Mouse (Mus musculus) monocyte, adult 2 months (primary cell): ENCODE results near the gene Ccr4.

ENCODE experiments used
- DNase-seq, 2 experiments: peaks; one replicate each; pipeline ENCODE4 v3.0.0; 2022; ENCODE audit warnings: low spot score in 2 of 2, low read depth in 1 of 2

The Ccr4 gene

DNA sequence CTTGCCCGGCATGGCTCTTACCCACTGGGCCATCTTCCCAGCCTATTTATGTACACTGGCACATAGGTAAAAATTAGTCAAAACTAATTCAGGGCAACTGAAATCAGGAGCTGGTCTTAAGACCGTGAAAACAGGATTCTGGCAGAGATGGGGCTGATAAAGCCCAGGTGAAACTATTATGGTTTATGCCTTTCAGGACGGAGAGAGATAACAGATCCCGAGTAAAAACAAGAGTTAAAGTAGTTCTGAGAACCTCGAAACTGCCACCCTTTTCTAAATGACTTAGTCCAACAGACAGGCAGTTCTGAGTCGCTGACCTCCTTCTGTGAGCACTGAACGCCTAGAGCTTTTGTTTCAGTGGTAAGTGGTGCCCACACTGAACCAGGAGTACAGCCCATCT, 32.8 kb downstream of the Ccr4 start:
- DNase-seq: no peak

DNA sequence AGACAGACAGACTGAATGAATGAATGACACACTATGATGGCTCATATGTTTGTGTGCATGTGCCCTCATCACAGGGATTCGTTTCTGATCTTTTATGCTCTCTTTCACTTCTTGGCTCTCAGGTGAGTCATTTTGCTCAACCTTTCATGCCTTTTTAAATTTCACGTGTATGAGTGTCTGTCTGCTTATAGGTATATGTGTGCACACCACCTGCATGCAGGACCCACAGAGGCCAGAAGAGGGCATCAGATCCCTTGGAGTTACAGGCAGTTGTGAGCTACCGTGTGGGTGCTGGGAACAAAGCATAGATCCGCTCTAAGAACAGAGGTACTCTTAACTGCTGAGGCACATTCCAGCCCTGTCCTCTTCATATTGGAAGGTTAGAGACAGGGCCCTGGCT, 36.0 kb downstream of the Ccr4 start:
- DNase-seq: no peak

DNA sequence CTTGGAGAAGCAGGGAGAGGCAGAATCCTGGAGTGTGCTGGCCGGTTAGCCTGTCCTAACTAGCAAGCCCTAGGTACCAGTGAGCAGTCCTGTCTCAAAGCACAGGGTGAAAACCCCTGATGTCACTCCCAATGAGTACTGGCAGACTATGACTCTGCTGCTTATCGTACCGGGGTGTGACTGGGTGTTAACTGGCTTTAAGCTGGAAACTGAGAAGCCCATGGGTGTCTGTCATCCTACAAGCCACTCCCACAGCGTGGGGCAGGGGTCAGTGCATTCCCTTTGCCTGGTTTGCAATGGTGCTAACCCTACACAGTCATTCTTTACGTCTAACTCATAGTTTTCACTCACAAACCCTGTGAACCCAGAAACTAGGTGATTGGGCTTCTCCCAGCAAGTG, 36.5 kb downstream of the Ccr4 start:
- DNase-seq: no peak

DNA sequence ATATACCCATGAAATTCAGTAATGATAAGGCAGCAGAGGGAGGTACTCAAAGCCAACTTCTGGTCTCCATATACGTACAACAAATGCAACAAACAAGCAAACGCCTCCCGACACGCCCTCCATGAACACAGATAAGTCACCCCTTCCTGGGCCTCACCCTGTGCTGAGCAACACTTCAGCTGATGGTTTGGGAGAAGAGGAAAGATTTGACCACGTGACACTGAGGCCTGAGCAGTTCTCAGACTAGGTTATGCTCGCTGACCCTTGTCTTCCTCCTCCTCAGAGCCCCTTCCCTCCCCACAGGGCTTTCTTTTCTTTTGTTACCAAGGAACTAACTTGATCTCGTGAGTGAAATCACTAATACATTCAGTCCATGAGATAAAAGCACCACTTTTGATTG, 37.8 kb downstream of the Ccr4 start:
- DNase-seq: no peak

DNA sequence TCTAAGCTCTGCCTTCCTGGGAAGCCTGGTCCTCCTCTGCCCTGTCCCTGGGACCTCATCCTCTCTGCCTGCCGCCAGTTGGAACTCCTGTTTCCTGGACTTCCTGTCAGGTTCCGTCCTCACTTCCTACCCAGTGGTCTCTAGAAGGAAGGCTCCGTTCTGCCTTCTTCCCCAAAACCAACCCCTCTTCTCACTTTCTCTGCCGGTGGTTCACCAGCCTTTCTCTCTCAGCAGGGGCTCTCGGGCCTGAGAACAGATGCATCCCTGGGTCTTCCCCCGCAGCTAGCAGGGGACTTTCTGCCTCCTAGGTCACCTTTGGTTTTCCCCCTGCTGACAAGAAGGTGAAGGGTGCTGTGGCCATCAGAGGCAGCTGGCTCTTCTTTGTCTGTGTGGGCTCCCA, 39.3 kb downstream of the Ccr4 start:
- DNase-seq: no peak

DNA sequence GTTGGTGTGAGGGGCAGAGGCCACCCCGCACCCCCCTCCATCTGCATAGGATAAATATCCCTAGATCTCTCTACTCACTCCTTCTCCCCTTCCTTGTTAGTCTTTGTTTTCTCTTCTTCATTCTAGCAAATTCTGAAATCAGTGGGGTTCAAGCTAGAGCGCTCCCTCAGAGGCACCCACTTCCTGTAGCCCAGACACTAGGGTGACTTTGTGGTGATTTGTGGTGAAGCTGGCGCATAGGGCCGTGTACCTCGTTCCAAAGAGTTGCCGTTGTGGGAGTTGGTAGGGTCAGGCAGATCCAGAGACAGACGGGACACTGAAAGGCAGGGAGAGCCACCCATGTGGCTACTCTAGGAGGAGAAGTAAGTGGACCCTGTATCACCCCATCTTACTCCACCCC, 42.1 kb downstream of the Ccr4 start:
- DNase-seq: no peak

DNA sequence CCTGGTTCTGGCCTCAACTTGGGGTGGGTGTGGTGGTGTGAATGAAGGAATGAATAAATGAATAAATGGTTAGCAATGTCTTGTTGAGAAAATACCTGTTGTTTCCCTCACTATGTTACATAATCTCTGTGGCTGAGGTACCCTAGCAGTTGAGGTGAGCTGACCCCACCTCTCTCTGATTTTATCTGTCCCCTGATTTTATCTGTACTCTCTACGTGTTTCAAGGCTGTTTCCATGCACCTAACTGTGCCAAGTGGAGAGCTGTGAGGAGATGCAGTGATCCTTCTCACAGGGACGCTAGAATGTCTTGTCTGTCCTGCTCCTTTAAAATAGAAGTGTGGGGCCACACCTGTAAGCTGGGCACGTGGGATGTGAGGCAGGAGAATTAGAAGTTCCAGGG, 46.3 kb downstream of the Ccr4 start:
- no peak for DNase-seq

DNA sequence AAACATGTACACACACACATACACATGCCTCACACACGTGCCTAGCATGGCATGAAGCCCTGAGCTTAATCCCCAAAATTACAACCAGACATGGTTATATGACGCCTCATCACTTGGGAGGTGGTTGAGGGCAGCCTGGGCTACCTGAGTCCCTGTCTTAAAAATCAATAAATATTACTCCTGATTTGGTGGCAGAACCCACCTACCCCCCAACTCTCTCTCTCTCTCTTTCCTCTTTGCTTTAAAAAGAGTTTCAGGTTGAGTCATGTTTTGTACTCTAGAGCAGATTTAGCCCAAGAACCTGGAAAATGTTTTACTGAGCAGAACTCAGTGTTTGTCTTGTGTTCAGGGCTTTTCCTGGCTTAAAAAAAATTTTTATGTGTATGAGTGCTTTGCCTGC, 49.3 kb downstream of the Ccr4 start:
- no peak for DNase-seq

DNA sequence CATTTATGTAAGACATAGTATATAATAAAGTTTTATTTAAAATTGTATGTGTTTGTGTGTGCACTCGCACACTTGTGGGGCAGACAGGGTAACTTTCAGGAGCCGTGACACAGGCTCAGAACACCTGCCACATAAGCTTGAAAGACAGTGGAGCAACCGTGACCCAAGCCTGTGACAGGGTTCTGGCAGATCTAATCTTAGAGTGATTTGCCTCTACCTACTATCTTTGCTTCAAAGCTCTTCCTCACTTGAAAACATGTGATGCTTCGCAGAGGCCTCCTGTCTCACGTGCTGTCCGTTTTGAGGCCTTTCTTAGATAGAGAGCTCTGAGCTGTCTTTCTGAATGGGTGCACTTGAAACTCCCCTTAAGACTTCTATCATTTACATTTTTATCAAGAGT, 52.3 kb downstream of the Ccr4 start:
- no peak for DNase-seq

DNA sequence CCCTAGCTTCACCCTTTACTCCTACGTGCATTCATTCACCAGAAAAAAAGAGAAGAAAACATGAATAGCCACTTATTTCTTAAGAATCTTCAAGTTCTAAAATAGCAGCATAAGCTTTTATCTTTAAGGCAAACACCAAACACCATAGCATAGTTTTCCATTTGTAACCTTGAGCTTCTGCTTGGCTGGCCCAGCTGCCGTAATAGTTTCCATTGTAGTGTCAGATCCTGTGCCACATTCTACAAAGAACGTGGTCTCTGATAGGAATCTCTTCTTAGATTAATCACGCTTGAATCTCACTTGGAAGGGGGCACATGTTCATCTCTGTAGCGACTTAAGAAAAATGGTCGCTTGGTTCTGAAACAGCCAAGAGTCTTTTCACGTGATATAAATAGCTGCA, 53.1 kb downstream of the Ccr4 start:
- no peak for DNase-seq

DNA sequence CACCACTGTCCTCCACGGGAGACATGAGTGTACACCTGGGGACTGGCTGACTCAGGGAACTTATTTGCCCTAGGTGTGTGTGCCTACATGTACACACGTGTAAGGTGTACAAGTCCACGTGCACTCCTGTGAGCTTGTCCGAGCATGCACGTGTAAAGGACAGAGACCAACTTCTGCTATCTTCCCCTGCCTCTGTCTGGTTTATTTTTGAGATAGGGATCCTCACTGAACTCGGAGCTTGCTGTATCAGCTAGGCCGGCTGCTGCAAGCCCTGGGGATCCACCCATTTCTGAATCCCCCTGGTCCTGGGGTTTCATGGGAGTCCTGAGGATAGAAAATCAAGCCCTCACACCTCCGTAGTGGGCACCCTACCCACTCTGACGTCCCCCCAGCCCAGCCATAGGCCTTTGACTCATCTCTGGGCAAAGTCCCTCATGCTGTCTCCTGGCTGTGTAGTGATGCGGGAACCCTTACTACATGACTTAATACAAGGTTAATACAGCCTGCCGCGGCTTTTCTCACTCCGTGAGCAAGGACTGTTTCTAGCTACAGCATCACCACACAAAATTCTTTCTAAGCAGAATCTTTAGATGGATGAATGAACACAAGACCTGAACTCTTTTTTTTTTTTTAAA, 55.5 kb downstream of the Ccr4 start:
- no peak for DNase-seq

DNA sequence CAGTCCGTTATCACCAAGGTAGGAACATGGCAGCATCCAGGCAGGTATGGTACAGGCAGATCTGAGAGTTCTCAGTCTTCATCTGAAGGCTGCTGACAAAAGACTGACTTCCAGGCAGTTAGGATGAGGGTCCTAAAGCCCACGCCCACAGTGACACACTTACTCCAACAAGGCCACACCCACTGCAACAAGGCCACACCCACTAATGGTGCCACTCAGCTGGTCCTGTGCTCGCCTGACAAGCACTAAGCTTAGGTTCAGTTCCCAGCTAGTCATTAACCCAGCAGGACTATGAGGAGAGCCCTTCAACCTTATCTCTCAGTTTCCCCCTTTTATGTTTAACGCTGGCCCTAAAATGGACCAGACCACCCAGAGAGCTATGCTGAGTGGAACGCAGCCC, 56.0 kb downstream of the Ccr4 start:
- no peak for DNase-seq

DNA sequence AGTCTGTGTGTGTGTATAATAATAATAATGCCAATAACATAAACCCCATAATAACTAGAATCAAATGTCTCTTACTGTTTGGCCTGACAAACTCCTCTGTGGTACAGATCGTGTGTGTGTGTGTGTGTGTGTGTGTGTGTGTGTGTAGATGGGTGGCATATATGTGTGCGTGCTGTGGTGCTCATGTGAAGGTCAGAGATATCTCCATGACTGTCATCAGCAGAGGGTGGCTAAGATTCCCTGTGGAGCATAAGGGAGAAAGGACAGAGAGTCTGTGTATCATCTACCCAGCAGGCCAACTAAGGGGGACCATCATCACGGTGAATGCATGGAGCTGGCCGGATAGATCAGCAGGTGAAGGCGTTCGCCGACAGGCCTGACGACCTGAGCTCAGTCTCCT, 57.8 kb downstream of the Ccr4 start:
- no peak for DNase-seq

DNA sequence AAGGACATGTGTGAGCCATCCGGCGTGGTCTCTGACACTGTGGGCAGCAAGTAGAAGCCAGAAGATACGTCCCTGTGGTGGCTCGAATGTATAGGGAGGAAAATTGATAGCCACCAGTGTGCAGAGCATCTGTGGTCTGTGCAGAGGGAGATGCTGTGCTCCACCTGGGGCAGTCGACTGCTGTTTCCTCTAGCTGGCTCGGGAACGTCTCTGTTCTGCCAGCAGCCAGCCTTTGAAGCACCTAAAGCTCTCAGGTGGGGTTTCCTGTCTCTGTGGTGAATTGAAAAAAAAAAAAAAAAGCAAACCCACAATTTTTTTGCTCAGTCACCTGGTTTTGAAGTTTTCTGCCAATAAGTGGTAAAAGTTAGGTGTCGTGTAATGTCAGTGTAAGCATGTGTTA, 61.4 kb downstream of the Ccr4 start:
- DNase-seq: no peak

DNA sequence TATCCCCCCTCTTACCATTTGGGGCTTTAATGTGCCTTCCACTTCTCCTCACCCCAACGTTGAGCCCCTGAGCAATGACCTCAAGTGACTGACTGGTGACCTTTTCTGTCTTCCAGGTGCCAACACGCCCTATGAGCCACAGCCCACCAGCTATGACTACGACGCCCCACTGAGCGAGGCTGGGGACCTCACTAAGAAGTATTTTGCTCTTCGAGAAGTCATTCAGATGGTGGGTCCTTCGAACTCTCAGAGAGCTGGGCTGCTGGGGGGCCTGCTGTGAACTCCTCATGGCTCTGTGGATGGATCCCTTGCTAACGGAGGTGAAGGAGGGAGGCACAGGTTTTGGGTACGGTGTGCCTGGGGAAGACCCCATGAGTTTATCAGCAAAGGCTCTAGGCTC, 61.8 kb downstream of the Ccr4 start:
- no peak for DNase-seq

DNA sequence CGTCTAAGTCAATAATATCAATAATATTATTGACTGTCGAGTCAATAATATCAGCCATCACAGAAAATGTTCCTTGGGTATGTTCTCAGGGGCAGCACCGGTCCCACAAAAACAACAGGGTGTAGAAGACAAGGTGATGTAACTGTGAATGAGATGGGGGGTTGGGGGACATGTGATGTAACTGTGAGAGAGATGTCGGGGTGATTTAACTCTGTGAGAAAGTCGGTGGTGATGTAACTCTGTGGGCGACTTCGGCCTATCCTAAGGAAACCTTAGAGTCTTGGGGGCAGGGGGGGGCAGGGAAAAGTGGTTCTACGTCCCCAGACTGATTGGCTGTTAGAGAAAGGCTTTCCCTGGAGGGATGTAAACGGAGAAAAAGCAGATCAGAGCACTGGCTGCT, 62.5 kb downstream of the Ccr4 start:
- no peak for DNase-seq

DNA sequence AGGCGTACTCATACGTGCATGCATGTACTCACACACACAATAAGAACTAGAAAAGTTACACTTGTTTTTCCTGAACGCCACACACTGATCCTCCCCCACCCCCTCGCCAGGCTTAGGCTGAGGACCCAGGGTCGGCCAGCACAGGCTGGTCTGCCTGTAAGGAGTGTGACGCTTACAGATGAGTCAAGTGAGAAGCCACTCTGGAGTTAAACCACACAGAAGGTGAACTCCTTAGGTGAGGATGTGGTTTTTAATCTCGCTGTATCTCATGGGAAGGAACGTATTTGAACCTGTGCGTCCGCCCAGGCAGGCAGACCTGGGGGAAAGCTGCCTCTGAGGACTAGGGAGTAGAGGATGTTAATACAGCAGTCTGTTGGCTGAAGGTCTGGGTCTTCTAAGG, 64.2 kb downstream of the Ccr4 start:
- DNase-seq: no peak
